Mouse (Mus musculus) E14TG2a.4 (cell line): Measurements from ENCODE around the gene Adcy10.

ENCODE experiments used
- CTCF ChIP-seq: conservative IDR thresholded peaks from 2 replicates; pipeline ENCODE4 v1.5.1; 2014; ENCODE audit warnings: low read length
- NANOG ChIP-seq: IDR thresholded peaks from 2 replicates; pipeline ENCODE4 v1.6.1; 2014; ENCODE audit warnings: borderline replicate concordance, low read length, mixed read lengths

DNA sequence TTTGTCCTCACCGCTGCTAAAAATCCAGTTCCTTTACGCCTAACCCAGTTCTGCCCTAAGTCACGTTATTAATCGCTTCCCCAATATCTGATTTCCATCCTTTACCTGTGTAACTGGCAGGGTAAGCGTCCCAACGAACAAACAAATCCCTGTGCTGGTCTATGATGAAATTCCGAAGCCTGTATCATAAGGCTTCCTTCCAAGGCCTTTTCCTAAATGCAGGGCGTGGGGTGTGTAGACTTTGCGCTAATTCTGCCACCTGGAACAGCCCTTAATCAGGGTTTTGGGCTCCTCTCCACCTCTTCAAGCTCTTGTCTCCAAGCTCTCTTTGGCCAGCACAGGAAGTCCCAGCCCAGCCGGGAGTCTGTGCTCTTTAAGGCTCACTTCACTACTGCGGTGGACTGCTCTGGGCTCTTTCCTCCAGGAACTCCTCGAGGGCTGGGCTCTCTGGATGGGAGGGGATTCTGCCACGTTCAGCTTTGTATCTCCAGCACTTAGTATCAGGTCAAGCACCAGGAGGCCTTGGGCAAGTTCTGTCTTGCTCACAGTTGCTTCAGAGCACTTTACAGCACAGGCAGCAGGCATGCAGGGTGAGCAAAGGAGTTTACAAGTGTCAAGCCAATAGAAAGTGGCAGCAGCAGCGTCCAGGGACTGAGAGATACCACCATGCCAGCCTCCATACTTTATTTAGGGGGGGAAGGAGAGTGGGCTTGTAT is 100.6 kb downstream of the Adcy10 start:
- no peak for TF ChIP-seq CTCF
- TF ChIP-seq NANOG: no peak
